Mouse (Mus musculus): ENCODE results near the gene Gm10638.

DNA sequence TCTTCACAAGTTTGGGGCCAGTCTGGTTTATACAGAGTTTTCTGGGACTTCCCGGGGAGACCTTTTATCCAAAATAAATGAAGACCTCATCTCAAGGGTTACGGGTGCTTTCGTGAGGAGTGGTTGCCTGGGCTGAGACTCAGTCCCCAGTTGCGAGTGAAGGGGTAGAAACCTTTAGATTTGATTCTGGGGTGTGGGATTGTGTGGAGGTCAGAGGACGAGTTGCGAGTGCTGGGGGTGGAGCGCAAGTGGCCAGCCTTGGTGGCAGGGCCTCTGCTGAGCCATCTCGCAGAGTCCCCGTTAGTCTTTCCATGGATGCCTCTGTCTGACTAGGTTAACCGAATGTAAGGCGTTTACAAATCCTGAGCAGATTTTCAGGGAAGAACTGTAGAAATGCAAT is 1.0 kb downstream of the Gm10638 start:
- TF ChIP-seq EP300 (IDR thresholded peaks at IDR 0.05) (no peak), CTCF (IDR thresholded peaks at IDR 0.05) (no peak)
